ENCODE assay signal across 15 mouse cellular contexts in genomic region chr11:81695501-81695900, GRCm38 (mm10).
"Had no signal": no experiment of that assay in that cellular context is flagged by ENCODE, and none has a peak within 500 bp of the region (broad histone marks: within the 10 kb centered on the region; RNA-seq: fewer than 3 reads in every experiment).

No protein-coding gene starts in this region.

- ATAC-seq: liver, postnatal 0 days; lung, postnatal 0 days; midbrain, embryonic 13.5 days; midbrain, embryonic 15.5 days had no signal

- DNase-seq: liver, embryonic 13.5 days; liver, postnatal 0 days; lung, adult 2 months; lung, postnatal 14 days; lung, postnatal 36 days; retina, postnatal 1 day; right cerebral cortex, postnatal 14 days; right cerebral cortex, postnatal 4 days; spleen, adult 18-20 months; thymus, adult 2 months; thymus, postnatal 14 days; thymus, postnatal 36 days had no signal
